Mouse (Mus musculus): Measurements from ENCODE around the gene D8Ertd738e. TPM values are rescaled to one million over a fixed set of nuclear protein-coding genes. Genes with fewer than 3 reads are reported as not detected.

Gene D8Ertd738e
- polyA plus RNA-seq, 1 experiment from 2014 or later: 301 TPM

GRCm38 (mm10) chr8:84223322-84224029, 26.0 kb downstream of the D8Ertd738e start:
- ATAC-seq (ENCODE audit: insufficient read depth, low FRiP score, low TSS enrichment): no peak
- H3K27me3 ChIP-seq (ENCODE audit: control insufficient read depth, insufficient read depth, low read length): no peaks in the 10 kb centered on the region

GRCm38 (mm10) chr8:84222566-84223165, 26.9 kb downstream of the D8Ertd738e start:
- no peak for DNase-seq (ENCODE audit: low spot score)
- H3K27me3 ChIP-seq (ENCODE audit: control insufficient read depth, insufficient read depth, low read length): no peaks in the 10 kb centered on the region
- no peak overlapping the region for H3K9ac ChIP-seq (ENCODE audit: low read length)
- no peaks in the 10 kb centered on the region for H3K4me1 ChIP-seq (ENCODE audit: control insufficient read depth, insufficient read depth, low read length)
- H3K9me3 ChIP-seq (ENCODE audit: control insufficient read depth, low read length): no peaks in the 10 kb centered on the region
- WGBS: 89% methylated on average over 9 of the region's 9 CpGs
- no peak for ATAC-seq (ENCODE audit: insufficient read depth, low FRiP score, low TSS enrichment)
- H3K27ac ChIP-seq (ENCODE audit: low read depth, low read length): no peak overlapping the region
- peaks cover 36% of the 10 kb centered on the region for H3K36me3 ChIP-seq (ENCODE audit: control insufficient read depth, insufficient read depth, low read length)
- H3K4me3 ChIP-seq (ENCODE audit: low read depth, low read length): no peak overlapping the region
- H3K4me2 ChIP-seq (ENCODE audit: low read depth): no peak overlapping the region

More at GRCm38 (mm10) chr8:84223322-84224029, 26.0 kb downstream of the D8Ertd738e start:
- no peak for DNase-seq (ENCODE audit: low spot score)
- 82% methylated on average over 21 of the region's 21 CpGs for WGBS
- H3K4me2 ChIP-seq (ENCODE audit: low read depth): no peak overlapping the region
- no peak overlapping the region for H3K4me3 ChIP-seq (ENCODE audit: low read depth, low read length)
- no peak overlapping the region for H3K27ac ChIP-seq (ENCODE audit: low read depth, low read length)
- H3K9me3 ChIP-seq (ENCODE audit: control insufficient read depth, low read length): no peaks in the 10 kb centered on the region
- H3K4me1 ChIP-seq (ENCODE audit: control insufficient read depth, insufficient read depth, low read length): no peaks in the 10 kb centered on the region
- peaks cover 36% of the 10 kb centered on the region for H3K36me3 ChIP-seq (ENCODE audit: control insufficient read depth, insufficient read depth, low read length)
- no peak overlapping the region for H3K9ac ChIP-seq (ENCODE audit: low read length)

- H3K36me3 ChIP-seq (ENCODE audit: control insufficient read depth, insufficient read depth, low read length): peaks cover 28% of the 10 kb centered on the region
- ATAC-seq (ENCODE audit: insufficient read depth, low FRiP score, low TSS enrichment) (no peak), DNase-seq (ENCODE audit: low spot score) (no peak)
- no peak overlapping the region for H3K4me2 ChIP-seq (ENCODE audit: low read depth)
- H3K9me3 ChIP-seq (ENCODE audit: control insufficient read depth, low read length): no peaks in the 10 kb centered on the region
- H3K27ac ChIP-seq (ENCODE audit: low read depth, low read length): no peak overlapping the region
- no peak overlapping the region for H3K4me3 ChIP-seq (ENCODE audit: low read depth, low read length)
- 90% methylated on average over 7 of the region's 7 CpGs for WGBS
- no peak overlapping the region for H3K9ac ChIP-seq (ENCODE audit: low read length)
- H3K27me3 ChIP-seq (ENCODE audit: control insufficient read depth, insufficient read depth, low read length): no peaks in the 10 kb centered on the region
- H3K4me1 ChIP-seq (ENCODE audit: control insufficient read depth, insufficient read depth, low read length): no peaks in the 10 kb centered on the region
These were observed 29.4 kb downstream of the D8Ertd738e start for GRCm38 (mm10) chr8:84220105-84220504.

- Histone ChIP-seq H3K4me1 (ENCODE audit: control insufficient read depth, insufficient read depth, low read length) (no peaks in the 10 kb centered on the region), H3K27me3 (ENCODE audit: control insufficient read depth, insufficient read depth, low read length) (no peaks in the 10 kb centered on the region), H3K4me3 (ENCODE audit: low read depth, low read length) (no peak overlapping the region), H3K4me2 (ENCODE audit: low read depth) (no peak overlapping the region), H3K36me3 (ENCODE audit: control insufficient read depth, insufficient read depth, low read length) (peaks cover 21% of the 10 kb centered on the region), H3K9me3 (ENCODE audit: control insufficient read depth, low read length) (no peaks in the 10 kb centered on the region), H3K27ac (ENCODE audit: low read depth, low read length) (no peak overlapping the region), H3K9ac (ENCODE audit: low read length) (no peak overlapping the region)
- ATAC-seq (ENCODE audit: insufficient read depth, low FRiP score, low TSS enrichment): no peak
- DNase-seq (ENCODE audit: low spot score): no peak
- WGBS: 97% methylated on average over 5 of the region's 5 CpGs
These were observed 31.4 kb downstream of the D8Ertd738e start for GRCm38 (mm10) chr8:84218143-84218542.

GRCm38 (mm10) chr8:84217206-84217605, 32.3 kb downstream of the D8Ertd738e start:
- Histone ChIP-seq H3K4me1 (ENCODE audit: control insufficient read depth, insufficient read depth, low read length) (no peaks in the 10 kb centered on the region), H3K4me3 (ENCODE audit: low read depth, low read length) (no peak overlapping the region), H3K36me3 (ENCODE audit: control insufficient read depth, insufficient read depth, low read length) (peaks cover 22% of the 10 kb centered on the region), H3K9ac (ENCODE audit: low read length) (no peak overlapping the region), H3K9me3 (ENCODE audit: control insufficient read depth, low read length) (no peaks in the 10 kb centered on the region), H3K27me3 (ENCODE audit: control insufficient read depth, insufficient read depth, low read length) (no peaks in the 10 kb centered on the region), H3K27ac (ENCODE audit: low read depth, low read length) (no peak overlapping the region), H3K4me2 (ENCODE audit: low read depth) (no peak overlapping the region)
- no peak for ATAC-seq (ENCODE audit: insufficient read depth, low FRiP score, low TSS enrichment)
- DNase-seq (ENCODE audit: low spot score): no peak
- 95% methylated on average over 11 of the region's 11 CpGs for whole genome bisulfite sequencing

- 94% methylated on average over 4 of the region's 4 CpGs for WGBS
- H3K4me3 ChIP-seq (ENCODE audit: low read depth, low read length): no peak overlapping the region
- DNase-seq (ENCODE audit: low spot score): no peak
These were observed 36.2 kb downstream of the D8Ertd738e start for GRCm38 (mm10) chr8:84213277-84213676.

GRCm38 (mm10) chr8:84211881-84212563, 37.5 kb downstream of the D8Ertd738e start:
- Histone ChIP-seq H3K4me1 (ENCODE audit: control insufficient read depth, insufficient read depth, low read length) (no peaks in the 10 kb centered on the region; the same call in 1 of the 2 replicates), H3K9me3 (ENCODE audit: control insufficient read depth, low read length) (no peaks in the 10 kb centered on the region), H3K4me3 (ENCODE audit: low read depth, low read length) (no peak overlapping the region), H3K27me3 (ENCODE audit: control insufficient read depth, insufficient read depth, low read length) (no peaks in the 10 kb centered on the region), H3K9ac (ENCODE audit: low read length) (no peak overlapping the region), H3K4me2 (ENCODE audit: low read depth) (no peak overlapping the region), H3K27ac (ENCODE audit: low read depth, low read length) (no peak overlapping the region), H3K36me3 (ENCODE audit: control insufficient read depth, insufficient read depth, low read length) (peaks cover 17% of the 10 kb centered on the region)
- WGBS: 92% methylated on average over 31 of the region's 31 CpGs
- no peak for DNase-seq (ENCODE audit: low spot score)
- ATAC-seq (ENCODE audit: insufficient read depth, low FRiP score, low TSS enrichment): no peak

More at GRCm38 (mm10) chr8:84213277-84213676, 36.2 kb downstream of the D8Ertd738e start:
- Histone ChIP-seq H3K4me1 (ENCODE audit: control insufficient read depth, insufficient read depth, low read length) (no peaks in the 10 kb centered on the region; the same call in 1 of the 2 replicates), H3K4me2 (ENCODE audit: low read depth) (no peak overlapping the region), H3K27me3 (ENCODE audit: control insufficient read depth, insufficient read depth, low read length) (no peaks in the 10 kb centered on the region), H3K9me3 (ENCODE audit: control insufficient read depth, low read length) (no peaks in the 10 kb centered on the region), H3K9ac (ENCODE audit: low read length) (no peak overlapping the region), H3K36me3 (ENCODE audit: control insufficient read depth, insufficient read depth, low read length) (peaks cover 17% of the 10 kb centered on the region), H3K27ac (ENCODE audit: low read depth, low read length) (no peak overlapping the region)
- ATAC-seq (ENCODE audit: insufficient read depth, low FRiP score, low TSS enrichment): no peak

GRCm38 (mm10) chr8:84211202-84211601, 38.3 kb downstream of the D8Ertd738e start:
- Histone ChIP-seq H3K4me2 (ENCODE audit: low read depth) (no peak overlapping the region), H3K9me3 (ENCODE audit: control insufficient read depth, low read length) (no peaks in the 10 kb centered on the region), H3K27ac (ENCODE audit: low read depth, low read length) (no peak overlapping the region), H3K4me1 (ENCODE audit: control insufficient read depth, insufficient read depth, low read length) (no peaks in the 10 kb centered on the region; the same call in 1 of the 2 replicates), H3K27me3 (ENCODE audit: control insufficient read depth, insufficient read depth, low read length) (no peaks in the 10 kb centered on the region), H3K4me3 (ENCODE audit: low read depth, low read length) (no peak overlapping the region), H3K9ac (ENCODE audit: low read length) (no peak overlapping the region), H3K36me3 (ENCODE audit: control insufficient read depth, insufficient read depth, low read length) (peaks cover 17% of the 10 kb centered on the region)
- WGBS: 97% methylated on average over 3 of the region's 3 CpGs
- DNase-seq (ENCODE audit: low spot score) (no peak), ATAC-seq (ENCODE audit: insufficient read depth, low FRiP score, low TSS enrichment) (no peak)

All from neural tube, embryonic 11.5 days (tissue).